Mouse (Mus musculus) embryonic fibroblast, embryonic 13.5 days (primary cell): ENCODE measurements at regions not wholly inside any gene's neighbourhood (a gene's known extent, or its start where the extent isn't known, plus 50 kb on each side); places are given as distances from the start of the nearest gene placed in this dataset.

Experiments
- CTCF ChIP-seq: IDR thresholded peaks from 2 replicates; pipeline ENCODE4 v1.5.1; 2011; ENCODE audit warnings: mild to moderate bottlenecking, control low read depth, low read length, moderate library complexity, borderline replicate concordance; ENCODE audit not compliant: insufficient read depth
- POLR2A ChIP-seq: IDR thresholded peaks from 2 replicates; pipeline ENCODE4 v1.6.1; 2011; ENCODE audit warnings: low read depth, mild to moderate bottlenecking, control low read depth, low read length, moderate library complexity

GRCm38 (mm10) chr7:137712862-137713261, 275.4 kb downstream of the Glrx3 start:
- TF ChIP-seq CTCF (no peak), POLR2A (no peak)
